Comparison of ENCODE assay signal across 8 mouse cellular contexts in the genomic region with DNA sequence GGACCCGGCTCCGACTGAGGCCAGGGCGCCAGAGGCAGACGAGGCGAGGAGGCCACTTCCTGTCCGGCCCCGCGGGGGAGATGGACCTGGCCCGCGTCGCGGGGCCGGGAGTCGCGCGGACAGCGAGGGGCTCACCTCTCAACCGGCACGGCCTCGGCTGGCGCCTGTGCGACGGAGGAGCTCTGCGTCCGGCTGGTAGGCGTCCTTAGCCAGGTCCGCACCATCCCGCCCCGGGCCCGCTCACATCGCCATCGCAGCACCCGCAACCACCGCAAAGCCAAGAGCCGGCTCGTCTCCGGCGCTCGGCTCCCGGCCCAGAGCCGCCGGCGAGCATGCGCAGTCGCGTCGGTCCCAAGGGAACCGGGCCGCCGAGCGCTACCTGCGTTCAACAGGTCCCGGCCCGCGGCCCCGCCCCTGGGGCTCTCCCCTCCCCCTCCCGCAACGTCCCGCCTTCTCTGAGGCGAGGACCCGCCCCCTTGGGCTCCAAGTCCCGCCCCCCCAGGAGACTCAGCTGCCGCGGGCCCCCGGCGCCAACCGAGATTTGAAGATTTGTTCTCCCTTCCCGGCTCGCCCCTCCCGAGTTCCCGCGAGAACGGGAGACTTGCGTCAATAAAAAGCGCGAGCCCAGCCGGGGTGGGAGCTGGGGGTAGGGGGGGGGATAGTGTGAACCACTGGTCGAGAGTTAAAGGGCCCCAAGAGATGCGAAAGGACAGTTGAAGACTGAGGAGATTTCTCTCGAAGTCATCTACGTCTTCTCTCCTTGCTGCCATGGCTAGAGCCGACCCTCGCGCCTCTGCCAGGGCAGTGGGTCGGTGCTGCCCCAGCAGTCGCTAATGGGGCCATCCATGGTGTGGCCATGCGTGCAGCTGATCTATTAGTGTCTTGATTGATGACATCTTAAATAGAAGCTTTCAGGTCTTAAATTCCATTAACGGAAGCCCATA. TPM values are rescaled to one million over a fixed set of nuclear protein-coding genes. Genes with fewer than 3 reads are reported as not detected.
A peak's percentile ranks its signal among the peaks of the same experiment; 100 is the strongest.
DNase-seq lines count a peak whose midpoint lies in the region; ATAC-seq and TF ChIP-seq lines count a peak whose summit lies in the region.

A gene (minus strand): TSS at position 416 of the 944 bp plus-strand sequence.

- peak within 1 kb of the TSS; percentile 62 for H3K4me3 ChIP-seq in erythroblast, embryonic 14.5 days (replicated peaks)
- H3K4me3 ChIP-seq in embryonic facial prominence, embryonic 15.5 days (replicated peaks): peak within 1 kb of the TSS; percentile 85
- H3K4me3 ChIP-seq in heart, embryonic 10.5 days: peak within 1 kb of the TSS; percentile 93
- H3K4me3 ChIP-seq in kidney, embryonic 14.5 days (ENCODE audit: low read length): peak within 1 kb of the TSS; percentile 88
- peak within 1 kb of the TSS; percentile 89 for H3K4me3 ChIP-seq in limb, embryonic 14.5 days (replicated peaks; ENCODE audit: low read length)
- peak within 1 kb of the TSS; percentile 96 for H3K4me3 ChIP-seq in midbrain, embryonic 16.5 days (ENCODE audit: low read depth, low read length)

- peaks cover 47% of the 10 kb centered on the region for H3K27me3 ChIP-seq in erythroblast, embryonic 14.5 days (ENCODE audit: control insufficient read depth)
- H3K27me3 ChIP-seq in embryonic facial prominence, embryonic 15.5 days: no peaks in the 10 kb centered on the region
- no peaks in the 10 kb centered on the region for H3K27me3 ChIP-seq in heart, embryonic 10.5 days (ENCODE audit: insufficient read depth, poor library complexity, severe bottlenecking)
- no peaks in the 10 kb centered on the region for H3K27me3 ChIP-seq in kidney, embryonic 14.5 days (ENCODE audit: control insufficient read depth, insufficient read depth, low read length)
- H3K27me3 ChIP-seq in limb, embryonic 14.5 days (ENCODE audit: control insufficient read depth, insufficient read depth, low read length): no peaks in the 10 kb centered on the region
- H3K27me3 ChIP-seq in midbrain, embryonic 16.5 days (ENCODE audit: control insufficient read depth, insufficient read depth, low read depth, low read length): no peaks in the 10 kb centered on the region

- no peaks in the 10 kb centered on the region; the same call in 1 of the 2 replicates for H3K9me3 ChIP-seq in erythroblast, embryonic 14.5 days (ENCODE audit: control insufficient read depth, low read length)
- H3K9me3 ChIP-seq in embryonic facial prominence, embryonic 15.5 days (replicated peaks): no peaks in the 10 kb centered on the region
- no peaks in the 10 kb centered on the region; the same call in 1 of the 2 replicates for H3K9me3 ChIP-seq in heart, embryonic 10.5 days
- no peaks in the 10 kb centered on the region for H3K9me3 ChIP-seq in kidney, embryonic 14.5 days (ENCODE audit: control insufficient read depth, low read length)
- H3K9me3 ChIP-seq in limb, embryonic 14.5 days (ENCODE audit: control insufficient read depth, low read length): no peaks in the 10 kb centered on the region
- no peaks in the 10 kb centered on the region for H3K9me3 ChIP-seq in midbrain, embryonic 16.5 days (replicated peaks; ENCODE audit: control insufficient read depth, low read length, poor library complexity, severe bottlenecking)

- no peaks in the 10 kb centered on the region for H3K36me3 ChIP-seq in erythroblast, embryonic 14.5 days (ENCODE audit: control insufficient read depth)
- no peaks in the 10 kb centered on the region for H3K36me3 ChIP-seq in embryonic facial prominence, embryonic 15.5 days
- H3K36me3 ChIP-seq in heart, embryonic 10.5 days: no peaks in the 10 kb centered on the region
- no peaks in the 10 kb centered on the region for H3K36me3 ChIP-seq in kidney, embryonic 14.5 days (ENCODE audit: control insufficient read depth, insufficient read depth, low read length)
- no peaks in the 10 kb centered on the region for H3K36me3 ChIP-seq in limb, embryonic 14.5 days (ENCODE audit: control insufficient read depth, insufficient read depth, low read length)
- H3K36me3 ChIP-seq in midbrain, embryonic 16.5 days (ENCODE audit: control insufficient read depth, insufficient read depth, low read length): no peaks in the 10 kb centered on the region

- ATAC-seq in erythroblast, adult 5-6 weeks (replicated peaks; ENCODE audit: low FRiP score, poor library complexity, severe bottlenecking): no peak
- peak; percentile 94 for ATAC-seq in embryonic facial prominence, embryonic 15.5 days (ENCODE audit: insufficient number of reproducible peaks, low FRiP score, low TSS enrichment, low read depth)
- ATAC-seq in kidney, embryonic 14.5 days (ENCODE audit: low FRiP score, low TSS enrichment): peak; percentile 93
- peak; percentile 91 for ATAC-seq in limb, embryonic 14.5 days (ENCODE audit: low FRiP score, low read depth)
- peak; percentile 94 for ATAC-seq in midbrain, embryonic 16.5 days

- peak; percentile 96 for DNase-seq in heart, embryonic 10.5 days (ENCODE audit: low spot score)
- DNase-seq in limb, embryonic 14.5 days (ENCODE audit: low spot score): peak; percentile 91
- peak; percentile 23 to 75 for DNase-seq in spleen, postnatal 10 days (ENCODE audit: low spot score in 2 of 2)

- TF ChIP-seq POLR2A in limb, embryonic 14.5 days (IDR thresholded peaks at IDR 0.05; ENCODE audit: borderline replicate concordance, extremely low read depth, insufficient read depth, insufficient read length): peak; percentile 81; the same call in 1 of the 2 replicates

- H3K4me2 ChIP-seq in embryonic facial prominence, embryonic 15.5 days (replicated peaks): peak within 1 kb of the TSS; percentile 70
- H3K4me2 ChIP-seq in kidney, embryonic 14.5 days (replicated peaks; ENCODE audit: low read depth, low read length): peak within 1 kb of the TSS; percentile 76
- peak within 1 kb of the TSS; percentile 80 for H3K4me2 ChIP-seq in limb, embryonic 14.5 days (replicated peaks; ENCODE audit: low read depth, low read length, severe bottlenecking)
- H3K4me2 ChIP-seq in midbrain, embryonic 16.5 days (ENCODE audit: low read length): peak within 1 kb of the TSS; percentile 63

- H3K27ac ChIP-seq in embryonic facial prominence, embryonic 15.5 days (replicated peaks): peak within 1 kb of the TSS; percentile 78
- peak within 1 kb of the TSS; percentile 97 for H3K27ac ChIP-seq in heart, embryonic 10.5 days
- H3K27ac ChIP-seq in kidney, embryonic 14.5 days (ENCODE audit: low read depth, low read length): peak within 1 kb of the TSS; percentile 81
- H3K27ac ChIP-seq in limb, embryonic 14.5 days (replicated peaks; ENCODE audit: low read depth, low read length): peak within 1 kb of the TSS; percentile 83
- H3K27ac ChIP-seq in midbrain, embryonic 16.5 days (ENCODE audit: low read length): peak within 1 kb of the TSS; percentile 80

- H3K4me1 ChIP-seq in erythroblast, embryonic 14.5 days (ENCODE audit: control insufficient read depth): peaks cover 7% of the 10 kb centered on the region
- 0 out of 2 replicates have a peak, but pooled peaks cover 3% of the 10 kb centered on the region for H3K4me1 ChIP-seq in embryonic facial prominence, embryonic 15.5 days
- H3K4me1 ChIP-seq in heart, embryonic 10.5 days: peaks cover 9% of the 10 kb centered on the region; the same call in 1 of the 2 replicates
- no peaks in the 10 kb centered on the region; the same call in 1 of the 2 replicates for H3K4me1 ChIP-seq in kidney, embryonic 14.5 days (ENCODE audit: control insufficient read depth, insufficient read depth, low read length)
- peaks cover 5% of the 10 kb centered on the region; the same call in 1 of the 2 replicates for H3K4me1 ChIP-seq in limb, embryonic 14.5 days (ENCODE audit: control insufficient read depth, insufficient read depth, low read length)
- peaks cover 14% of the 10 kb centered on the region for H3K4me1 ChIP-seq in midbrain, embryonic 16.5 days (ENCODE audit: control insufficient read depth, insufficient read depth, low read length)

- H3K9ac ChIP-seq in embryonic facial prominence, embryonic 15.5 days: peak within 1 kb of the TSS; percentile 84
- peak within 1 kb of the TSS; percentile 89 for H3K9ac ChIP-seq in kidney, embryonic 14.5 days (ENCODE audit: low read depth, low read length)
- peak within 1 kb of the TSS; percentile 92 for H3K9ac ChIP-seq in limb, embryonic 14.5 days (ENCODE audit: low read depth, low read length, severe bottlenecking)
- peak within 1 kb of the TSS; percentile 89 for H3K9ac ChIP-seq in midbrain, embryonic 16.5 days (ENCODE audit: low read depth, low read length)

- WGBS in embryonic facial prominence, embryonic 15.5 days: 1% methylated on average over 87 of the region's 88 CpGs
- WGBS in heart, embryonic 10.5 days: 1% methylated on average over 78 of the region's 88 CpGs
- WGBS in kidney, embryonic 14.5 days: under 1% methylated on average over 74 of the region's 88 CpGs
- under 1% methylated on average over 51 of the region's 88 CpGs for WGBS in limb, embryonic 14.5 days
- under 1% methylated on average over 68 of the region's 88 CpGs for WGBS in midbrain, embryonic 16.5 days

RNA-seq across cellular contexts. Expression of the gene that starts here (rescaled TPM):
- polyA plus RNA-seq in erythroblast, embryonic 14.5 days (2012): not detected in 2 replicates
- total RNA-seq in erythroblast, adult 5-6 weeks (2015; ENCODE audit: low replicate concordance): not detected in 2 replicates
- total RNA-seq in erythroblast, adult 5-6 weeks (2017; ENCODE audit: low replicate concordance): 0.94 TPM in 1 of 2 replicates, not detected in the other
- polyA plus RNA-seq in embryonic facial prominence, embryonic 15.5 days (2015; fragmentation: Nextera tagmentation; extraction: Ambion mirVana): 33.7 and 37.7 TPM in 2 replicates
- 32.1 and 32.5 TPM in 2 replicates for polyA plus RNA-seq in heart, embryonic 10.5 days (2016; fragmentation: Nextera tagmentation; extraction: Ambion mirVana)
- 22.3 and 32.1 TPM in 2 replicates for polyA plus RNA-seq in kidney, embryonic 14.5 days (2014; fragmentation: Nextera tagmentation; extraction: Ambion mirVana)
- 50.8 and 55.1 TPM in 2 replicates for polyA plus RNA-seq in limb, embryonic 14.5 days (2012; rRNA removed)
- 30.3 and 37.5 TPM in 2 replicates for polyA plus RNA-seq in limb, embryonic 14.5 days (2014; fragmentation: Nextera tagmentation; extraction: Ambion mirVana)
- 27.8 and 30.0 TPM in 2 replicates for polyA plus RNA-seq in midbrain, embryonic 16.5 days (2015; fragmentation: Nextera tagmentation; extraction: Ambion mirVana)

Comparison
In these comparisons a context has a peak if more than half of its experiments do, and no peak if none do; other contexts are left out.
1. RNA of the gene that starts here (polyA plus RNA-seq): 30.3 to 55.1 TPM in limb, embryonic 14.5 days, 33.7 to 37.7 TPM in embryonic facial prominence, embryonic 15.5 days, 22.3 to 32.1 TPM in kidney, embryonic 14.5 days, 32.1 to 32.5 TPM in heart, embryonic 10.5 days and 27.8 to 30.0 TPM in midbrain, embryonic 16.5 days; not detected in erythroblast, embryonic 14.5 days; every median in the first group is over 10 times any median in the second.
2. Peak in every context shown above with its lines, with median percentiles within 50 percentile points of each other: H3K4me3 ChIP-seq, H3K27ac ChIP-seq, H3K4me2 ChIP-seq, H3K9ac ChIP-seq and DNase-seq.